In the genomic region with DNA sequence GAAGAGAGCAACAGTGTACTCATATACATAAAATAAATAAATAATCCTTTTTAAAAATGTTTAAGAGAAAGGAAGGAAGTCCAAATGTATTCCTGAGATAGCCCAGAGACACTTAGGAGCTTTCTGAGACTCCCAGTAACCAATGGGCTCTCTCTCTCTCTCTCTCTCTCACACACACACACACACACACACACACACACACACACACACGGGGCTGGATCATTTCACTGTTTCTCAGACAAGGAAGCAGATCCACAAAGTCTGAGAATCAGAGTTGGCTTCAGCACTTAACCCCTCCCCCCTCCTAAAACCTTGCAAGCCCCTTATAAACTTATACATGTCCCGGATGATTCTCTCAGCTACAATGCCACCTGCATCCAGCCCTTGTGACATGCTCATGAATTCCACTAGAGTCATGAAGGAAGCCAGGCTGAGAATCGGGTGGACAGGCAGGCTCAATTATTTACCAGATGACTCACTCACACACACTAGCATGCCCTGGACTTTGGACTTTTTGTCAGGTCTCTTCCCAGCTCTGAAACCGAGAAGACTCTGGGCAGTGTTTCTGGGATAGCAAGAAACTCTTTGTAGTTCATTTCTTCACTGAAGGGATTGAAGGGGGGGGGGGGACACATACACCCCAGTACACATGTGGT, we compare ENCODE assay signal across 12 mouse cellular contexts. TPM values are rescaled to one million over a fixed set of nuclear protein-coding genes. Genes with fewer than 3 reads are reported as not detected.
DNase-seq lines count a peak whose midpoint lies in the region; ATAC-seq and TF ChIP-seq lines count a peak whose summit lies in the region.
"Had no signal": no experiment of that assay in that cellular context is flagged by ENCODE, and none has a peak within 500 bp of the region (broad histone marks: within the 10 kb centered on the region; RNA-seq: fewer than 3 reads in every experiment).

No protein-coding gene starts in this region.

- WGBS in liver, adult 2 months = 15% methylated on average over 4 of the region's 4 CpGs
- WGBS in stomach, embryonic 16.5 days = 27% methylated on average over 4 of the region's 4 CpGs
- WGBS in midbrain, embryonic 15.5 days = 75% methylated on average over 4 of the region's 4 CpGs

- no peaks in the 10 kb centered on the region for H3K79me2 ChIP-seq in liver, adult 2 months (ENCODE audit: control insufficient read depth, insufficient read depth, low read length)

- TF ChIP-seq CTCF in liver, adult 2 months (IDR thresholded peaks at IDR 0.05; ENCODE audit: low read depth, low read length) = no peak

- no peak overlapping the region for H3K4me2 ChIP-seq in stomach, embryonic 16.5 days (ENCODE audit: low read depth, low read length)
- H3K4me2 ChIP-seq in midbrain, embryonic 15.5 days = no peak overlapping the region
- H3K4me2 ChIP-seq: limb, embryonic 13.5 days had no signal

- H3K4me3 ChIP-seq in liver, adult 2 months (ENCODE audit: insufficient read depth, low read depth, low read length) = no peak overlapping the region
- H3K4me3 ChIP-seq in stomach, embryonic 16.5 days (replicated peaks; ENCODE audit: low read length) = no peak overlapping the region
- no peak overlapping the region for H3K4me3 ChIP-seq in midbrain, embryonic 15.5 days
- H3K4me3 ChIP-seq: heart, embryonic 10.5 days; limb, embryonic 13.5 days had no signal

- peak; percentile 22 to 66 for DNase-seq in adrenal gland, adult (ENCODE audit: inconsistent age in 2 of 2, low spot score in 1 of 2)
- no peak for DNase-seq in adrenal gland, postnatal 25 days
- DNase-seq in kidney, adult 9 months = peak; percentile 92
- DNase-seq in liver, adult 2 months (ENCODE audit: extremely low read depth, low read depth, low spot score) = peak; percentile 97
- DNase-seq in left cerebral cortex, adult 9 months (ENCODE audit: low spot score in 2 of 2) = no peak
- no peak for DNase-seq in thymus, postnatal 36 days
- DNase-seq: adrenal gland, adult 8-10 months had no signal

- no peaks in the 10 kb centered on the region for H3K36me3 ChIP-seq in liver, adult 2 months (ENCODE audit: control insufficient read depth, insufficient read depth, low read length)
- H3K36me3 ChIP-seq in stomach, embryonic 16.5 days (ENCODE audit: control insufficient read depth, insufficient read depth, low read length) = no peaks in the 10 kb centered on the region
- H3K36me3 ChIP-seq in midbrain, embryonic 15.5 days (replicated peaks) = no peaks in the 10 kb centered on the region
- H3K36me3 ChIP-seq: heart, embryonic 10.5 days; limb, embryonic 13.5 days had no signal

- ATAC-seq in stomach, embryonic 16.5 days (ENCODE audit: insufficient read depth, low FRiP score) = peak; percentile 81
- ATAC-seq in midbrain, embryonic 15.5 days (replicated peaks) = no peak

- H3K9ac ChIP-seq in liver, adult 2 months (ENCODE audit: low read depth, low read length) = peak overlapping the region; percentile 45; the same call in 1 of the 2 replicates
- no peak overlapping the region for H3K9ac ChIP-seq in stomach, embryonic 16.5 days (ENCODE audit: low read length)
- no peak overlapping the region for H3K9ac ChIP-seq in midbrain, embryonic 15.5 days
- H3K9ac ChIP-seq: limb, embryonic 13.5 days had no signal

- H3K27ac ChIP-seq in liver, adult 2 months (replicated peaks; ENCODE audit: insufficient read depth, low read depth, low read length) = peak overlapping the region; percentile 82
- peak overlapping the region; percentile 71 for H3K27ac ChIP-seq in stomach, embryonic 16.5 days (ENCODE audit: low read length)
- H3K27ac ChIP-seq in midbrain, embryonic 15.5 days = no peak overlapping the region
- H3K27ac ChIP-seq: heart, embryonic 10.5 days; limb, embryonic 13.5 days; macrophage had no signal

- TF ChIP-seq POLR2A in liver, adult 2 months (IDR thresholded peaks at IDR 0.05; ENCODE audit: extremely low read depth, insufficient read depth, low read length) = no peak

- H3K27me3 ChIP-seq in liver, adult 2 months (ENCODE audit: control insufficient read depth, insufficient read depth, low read length) = no peaks in the 10 kb centered on the region
- no peaks in the 10 kb centered on the region for H3K27me3 ChIP-seq in stomach, embryonic 16.5 days (ENCODE audit: control insufficient read depth, insufficient read depth, low read length)
- no peaks in the 10 kb centered on the region for H3K27me3 ChIP-seq in midbrain, embryonic 15.5 days (replicated peaks)
- H3K27me3 ChIP-seq: limb, embryonic 13.5 days had no signal

- H3K4me1 ChIP-seq in liver, adult 2 months (ENCODE audit: control insufficient read depth, insufficient read depth, low read length) = peaks cover 5% of the 10 kb centered on the region; the same call in 1 of the 2 replicates
- 0 out of 2 replicates have a peak, but pooled peaks cover 4% of the 10 kb centered on the region for H3K4me1 ChIP-seq in stomach, embryonic 16.5 days (ENCODE audit: control insufficient read depth, insufficient read depth, low read length)
- no peaks in the 10 kb centered on the region for H3K4me1 ChIP-seq in midbrain, embryonic 15.5 days
- H3K4me1 ChIP-seq: limb, embryonic 13.5 days had no signal

- no peaks in the 10 kb centered on the region for H3K9me3 ChIP-seq in stomach, embryonic 16.5 days (replicated peaks; ENCODE audit: control insufficient read depth, low read length)
- no peaks in the 10 kb centered on the region for H3K9me3 ChIP-seq in midbrain, embryonic 15.5 days
- H3K9me3 ChIP-seq: heart, embryonic 10.5 days; limb, embryonic 13.5 days had no signal

RNA-seq across cellular contexts. Expression of gene Bzw1, which starts 39.3 kb away (rescaled TPM):
- 131 and 160 TPM in 2 replicates for total RNA-seq in adrenal gland, postnatal 25 days (2021)
- total RNA-seq in liver, adult 2 months (2014; rRNA removed) = 94.4 and 103 TPM in 2 replicates
- polyA plus RNA-seq in liver, adult 2 months (2012; rRNA removed) = 16.1 and 17.7 TPM in 2 replicates
- polyA plus RNA-seq in stomach, embryonic 16.5 days (2015; fragmentation: Nextera tagmentation; extraction: Ambion mirVana) = 286 and 308 TPM in 2 replicates
- polyA plus RNA-seq in midbrain, embryonic 15.5 days (2015; fragmentation: Nextera tagmentation; extraction: Ambion mirVana) = 310 and 332 TPM in 2 replicates

Comparison
In these comparisons a context has a peak if more than half of its experiments do, and no peak if none do; other contexts are left out.
1. DNase-seq: peak in adrenal gland, adult (2 of 2), kidney, adult 9 months (single experiment) and liver, adult 2 months (single experiment); none in adrenal gland, postnatal 25 days (single experiment), left cerebral cortex, adult 9 months (0 of 2) and thymus, postnatal 36 days (0 of 2).
2. RNA of gene Bzw1, which starts 39.3 kb away (polyA plus RNA-seq): 310 to 332 TPM in midbrain, embryonic 15.5 days and 286 to 308 TPM in stomach, embryonic 16.5 days; 16.1 to 17.7 TPM in liver, adult 2 months; every median in the first group is over 10 times any median in the second.